Mouse (Mus musculus): ENCODE measurements around the gene Ntf3. TPM values are rescaled to one million over a fixed set of nuclear protein-coding genes. Genes with fewer than 3 reads are reported as not detected.
A peak's percentile ranks its signal among the peaks of the same experiment; 100 is the strongest.

The Ntf3 gene
- polyA plus RNA-seq, 1 experiment from 2014 or later = 15.8 TPM

GRCm38 (mm10) chr6:126187400-126187799 is 20.7 kb upstream of the Ntf3 start:
- no peaks in the 10 kb centered on the region for H3K9me3 ChIP-seq (ENCODE audit: control insufficient read depth, low read depth, low read length)
- H3K36me3 ChIP-seq (ENCODE audit: control insufficient read depth, insufficient read depth, low read length) = no peaks in the 10 kb centered on the region
- no peak overlapping the region for H3K9ac ChIP-seq (replicated peaks; ENCODE audit: low read depth, low read length)
- no peaks in the 10 kb centered on the region for H3K4me1 ChIP-seq (ENCODE audit: control insufficient read depth, insufficient read depth, low read length)
- H3K27ac ChIP-seq (ENCODE audit: low read length) = no peak overlapping the region
- WGBS = 57% methylated on average over 8 of the region's 8 CpGs
- H3K27me3 ChIP-seq (ENCODE audit: control insufficient read depth, insufficient read depth, low read length) = no peaks in the 10 kb centered on the region
- H3K4me2 ChIP-seq (replicated peaks; ENCODE audit: low read depth, low read length) = no peak overlapping the region
- ATAC-seq (ENCODE audit: insufficient number of reproducible peaks, insufficient read depth, low FRiP score, low read depth) = no peak
- no peak overlapping the region for H3K4me3 ChIP-seq (ENCODE audit: low read depth, low read length)

- no peak overlapping the region for H3K27ac ChIP-seq (ENCODE audit: low read length)
- H3K27me3 ChIP-seq (ENCODE audit: control insufficient read depth, insufficient read depth, low read length) = no peaks in the 10 kb centered on the region
- no peaks in the 10 kb centered on the region for H3K36me3 ChIP-seq (ENCODE audit: control insufficient read depth, insufficient read depth, low read length)
- H3K4me1 ChIP-seq (ENCODE audit: control insufficient read depth, insufficient read depth, low read length) = no peaks in the 10 kb centered on the region
- no peak overlapping the region for H3K4me3 ChIP-seq (ENCODE audit: low read depth, low read length)
- ATAC-seq (ENCODE audit: insufficient number of reproducible peaks, insufficient read depth, low FRiP score, low read depth) = no peak
- H3K9me3 ChIP-seq (ENCODE audit: control insufficient read depth, low read depth, low read length) = no peaks in the 10 kb centered on the region
- H3K9ac ChIP-seq (replicated peaks; ENCODE audit: low read depth, low read length) = no peak overlapping the region
- no peak overlapping the region for H3K4me2 ChIP-seq (replicated peaks; ENCODE audit: low read depth, low read length)
- 65% methylated on average over 1 of the region's 1 CpGs for WGBS
Observed at GRCm38 (mm10) chr6:126186116-126186515, 19.4 kb upstream of the Ntf3 start.

- ATAC-seq (ENCODE audit: insufficient number of reproducible peaks, insufficient read depth, low FRiP score, low read depth) = no peak
- H3K4me3 ChIP-seq (ENCODE audit: low read depth, low read length) = no peak overlapping the region
- peaks cover under 1% of the 10 kb centered on the region; the same call in 1 of the 2 replicates for H3K4me1 ChIP-seq (ENCODE audit: control insufficient read depth, insufficient read depth, low read length)
- no peaks in the 10 kb centered on the region for H3K9me3 ChIP-seq (ENCODE audit: control insufficient read depth, low read depth, low read length)
- no peaks in the 10 kb centered on the region for H3K36me3 ChIP-seq (ENCODE audit: control insufficient read depth, insufficient read depth, low read length)
- no peak overlapping the region for H3K9ac ChIP-seq (replicated peaks; ENCODE audit: low read depth, low read length)
- H3K27ac ChIP-seq (ENCODE audit: low read length) = no peak overlapping the region
- H3K27me3 ChIP-seq (ENCODE audit: control insufficient read depth, insufficient read depth, low read length) = no peaks in the 10 kb centered on the region
- H3K4me2 ChIP-seq (replicated peaks; ENCODE audit: low read depth, low read length) = no peak overlapping the region
- WGBS = 86% methylated on average over 1 of the region's 1 CpGs
Observed at GRCm38 (mm10) chr6:126172071-126172470, 5.4 kb upstream of the Ntf3 start.

GRCm38 (mm10) chr6:126170772-126171171 is 4.1 kb upstream of the Ntf3 start:
- Histone ChIP-seq H3K4me2 (replicated peaks; ENCODE audit: low read depth, low read length) (no peak overlapping the region), H3K4me3 (ENCODE audit: low read depth, low read length) (no peak overlapping the region), H3K27me3 (ENCODE audit: control insufficient read depth, insufficient read depth, low read length) (no peaks in the 10 kb centered on the region), H3K36me3 (ENCODE audit: control insufficient read depth, insufficient read depth, low read length) (no peaks in the 10 kb centered on the region), H3K27ac (ENCODE audit: low read length) (no peak overlapping the region), H3K9ac (replicated peaks; ENCODE audit: low read depth, low read length) (no peak overlapping the region), H3K4me1 (ENCODE audit: control insufficient read depth, insufficient read depth, low read length) (peaks cover 3% of the 10 kb centered on the region; the same call in 1 of the 2 replicates), H3K9me3 (ENCODE audit: control insufficient read depth, low read depth, low read length) (no peaks in the 10 kb centered on the region)
- 70% methylated on average over 4 of the region's 4 CpGs for WGBS
- ATAC-seq (ENCODE audit: insufficient number of reproducible peaks, insufficient read depth, low FRiP score, low read depth) = no peak

- WGBS = 12% methylated on average over 3 of the region's 3 CpGs
- H3K4me3 ChIP-seq (ENCODE audit: low read depth, low read length) = no peak overlapping the region
- H3K27ac ChIP-seq (ENCODE audit: low read length) = peak overlapping the region; percentile 11; the same call in 1 of the 2 replicates
- no peaks in the 10 kb centered on the region for H3K36me3 ChIP-seq (ENCODE audit: control insufficient read depth, insufficient read depth, low read length)
- no peaks in the 10 kb centered on the region for H3K27me3 ChIP-seq (ENCODE audit: control insufficient read depth, insufficient read depth, low read length)
- H3K4me1 ChIP-seq (ENCODE audit: control insufficient read depth, insufficient read depth, low read length) = peaks cover 7% of the 10 kb centered on the region
- no peak overlapping the region for H3K4me2 ChIP-seq (replicated peaks; ENCODE audit: low read depth, low read length)
- no peak for ATAC-seq (ENCODE audit: insufficient number of reproducible peaks, insufficient read depth, low FRiP score, low read depth)
- H3K9me3 ChIP-seq (ENCODE audit: control insufficient read depth, low read depth, low read length) = no peaks in the 10 kb centered on the region
- H3K9ac ChIP-seq (replicated peaks; ENCODE audit: low read depth, low read length) = no peak overlapping the region
Observed at GRCm38 (mm10) chr6:126167731-126168130, 1.0 kb upstream of the Ntf3 start.

- H3K4me3 ChIP-seq (ENCODE audit: low read depth, low read length) = peak overlapping the region; percentile 53; the same call in 1 of the 2 replicates
- peaks cover 12% of the 10 kb centered on the region for H3K4me1 ChIP-seq (ENCODE audit: control insufficient read depth, insufficient read depth, low read length)
- H3K27ac ChIP-seq (ENCODE audit: low read length) = peak overlapping the region; percentile 48; the same call in 1 of the 2 replicates
- peak overlapping the region; percentile 87 for H3K4me2 ChIP-seq (replicated peaks; ENCODE audit: low read depth, low read length)
- no peaks in the 10 kb centered on the region for H3K36me3 ChIP-seq (ENCODE audit: control insufficient read depth, insufficient read depth, low read length)
- ATAC-seq (ENCODE audit: insufficient number of reproducible peaks, insufficient read depth, low FRiP score, low read depth) = no peak
- H3K9ac ChIP-seq (replicated peaks; ENCODE audit: low read depth, low read length) = no peak overlapping the region
- WGBS = 6% methylated on average over 6 of the region's 6 CpGs
- H3K27me3 ChIP-seq (ENCODE audit: control insufficient read depth, insufficient read depth, low read length) = no peaks in the 10 kb centered on the region
- H3K9me3 ChIP-seq (ENCODE audit: control insufficient read depth, low read depth, low read length) = no peaks in the 10 kb centered on the region
Observed at GRCm38 (mm10) chr6:126167208-126167590, 489 bp upstream of the Ntf3 start.

- no peak overlapping the region for H3K9ac ChIP-seq (replicated peaks; ENCODE audit: low read depth, low read length)
- peaks cover 17% of the 10 kb centered on the region for H3K4me1 ChIP-seq (ENCODE audit: control insufficient read depth, insufficient read depth, low read length)
- 8% methylated on average over 17 of the region's 17 CpGs for WGBS
Observed at GRCm38 (mm10) chr6:126165591-126166155, 1.0 kb downstream of the Ntf3 start.

GRCm38 (mm10) chr6:126164781-126165180 is 1.9 kb downstream of the Ntf3 start:
- Histone ChIP-seq H3K4me2 (replicated peaks; ENCODE audit: low read depth, low read length) (peak overlapping the region; percentile 87), H3K27me3 (ENCODE audit: control insufficient read depth, insufficient read depth, low read length) (no peaks in the 10 kb centered on the region), H3K4me1 (ENCODE audit: control insufficient read depth, insufficient read depth, low read length) (peaks cover 17% of the 10 kb centered on the region), H3K9ac (replicated peaks; ENCODE audit: low read depth, low read length) (peak overlapping the region; percentile 37), H3K4me3 (ENCODE audit: low read depth, low read length) (peak overlapping the region; percentile 53), H3K27ac (ENCODE audit: low read length) (peak overlapping the region; percentile 74; the same call in 1 of the 2 replicates), H3K9me3 (ENCODE audit: control insufficient read depth, low read depth, low read length) (no peaks in the 10 kb centered on the region), H3K36me3 (ENCODE audit: control insufficient read depth, insufficient read depth, low read length) (no peaks in the 10 kb centered on the region)
- 0% methylated on average over 23 of the region's 27 CpGs for WGBS
- 0 out of 2 replicates have a peak, but pooled peaks have one; percentile 16 for ATAC-seq (ENCODE audit: insufficient number of reproducible peaks, insufficient read depth, low FRiP score, low read depth)

More at GRCm38 (mm10) chr6:126165591-126166155, 1.0 kb downstream of the Ntf3 start:
- H3K27me3 ChIP-seq (ENCODE audit: control insufficient read depth, insufficient read depth, low read length) = no peaks in the 10 kb centered on the region
- no peaks in the 10 kb centered on the region for H3K9me3 ChIP-seq (ENCODE audit: control insufficient read depth, low read depth, low read length)
- H3K4me3 ChIP-seq (ENCODE audit: low read depth, low read length) = peak overlapping the region; percentile 53
- ATAC-seq (ENCODE audit: insufficient number of reproducible peaks, insufficient read depth, low FRiP score, low read depth) = no peak
- no peaks in the 10 kb centered on the region for H3K36me3 ChIP-seq (ENCODE audit: control insufficient read depth, insufficient read depth, low read length)
- peak overlapping the region; percentile 87 for H3K4me2 ChIP-seq (replicated peaks; ENCODE audit: low read depth, low read length)
- H3K27ac ChIP-seq (ENCODE audit: low read length) = no peak overlapping the region

All from stomach, embryonic 14.5 days (tissue).